Mouse (Mus musculus) liver, embryonic 15.5 days (tissue): ENCODE measurements around the gene Pcsk4. TPM values are rescaled to one million over a fixed set of nuclear protein-coding genes. Genes with fewer than 3 reads are reported as not detected.
"Not testable (repeated sequence)": the region's sequence is repeated elsewhere in the genome, so short reads cannot be mapped to it uniquely, and the experiment has no call there.

Experiments
- ATAC-seq: fragments of 200-750 bp; cut with Nextera tagmentation; 2 replicates; pipeline ENCODE4 v1.8.0; 2017; ENCODE audit warnings: moderate number of reproducible peaks, mild to moderate bottlenecking, moderate library complexity; ENCODE audit not compliant: insufficient read depth
- H3K27ac ChIP-seq: fragments of 300-500 bp; sonication (generic); replicated peaks from 2 replicates; pipeline ENCODE4 v1.5.1; 2015; ENCODE audit warnings: mild to moderate bottlenecking, inconsistent platforms
- H3K27me3 ChIP-seq: fragments of 300-500 bp; sonication (generic); 2 replicates; pipeline ENCODE4 v1.6.1; 2015; ENCODE audit warnings: mild to moderate bottlenecking, inconsistent platforms
- H3K36me3 ChIP-seq: fragments of 300-500 bp; sonication (generic); replicated peaks from 2 replicates; pipeline ENCODE4 v1.6.1; 2015; ENCODE audit warnings: moderate library complexity, mild to moderate bottlenecking, inconsistent platforms
- H3K4me1 ChIP-seq: fragments of 300-500 bp; sonication (generic); replicated peaks from 2 replicates; pipeline ENCODE4 v1.6.1; 2015; ENCODE audit warnings: inconsistent platforms
- H3K4me2 ChIP-seq: fragments of 300-500 bp; sonication (generic); 2 replicates; pipeline ENCODE4 v1.6.1; 2015; ENCODE audit warnings: moderate library complexity, mild to moderate bottlenecking, inconsistent platforms
- H3K4me3 ChIP-seq: fragments of 300-500 bp; sonication (generic); replicated peaks from 2 replicates; pipeline ENCODE4 v1.5.1; 2015; ENCODE audit warnings: mild to moderate bottlenecking, inconsistent platforms
- H3K9ac ChIP-seq: fragments of 300-500 bp; sonication (generic); 2 replicates; pipeline ENCODE4 v1.6.1; 2015; ENCODE audit warnings: moderate library complexity, mild to moderate bottlenecking, inconsistent platforms
- H3K9me3 ChIP-seq: fragments of 300-500 bp; sonication (generic); replicated peaks from 2 replicates; pipeline ENCODE4 v1.6.1; 2016; ENCODE audit warnings: inconsistent platforms
- WGBS: fragments of 180-500 bp; shearing (Covaris S2); methylation state at CpG from one replicate; pipeline ENCODE4 v1.1.7; 2015; ENCODE audit warnings: mixed read lengths; ENCODE audit not compliant: insufficient replicate concordance; 5-methylcytosine and 5-hydroxymethylcytosine counted together
- polyA plus RNA-seq: library from polyadenylated mRNA; unstranded; fragments of >200 nt; fragmentation: Nextera tagmentation; extraction: Ambion mirVana; gene quantifications from 2 replicates; pipeline ENCODE4 v1.2.1, GENCODE M21; 2015

Gene Pcsk4
- polyA plus RNA-seq, 1 experiment from 2014 or later = 3.9 TPM

DNA sequence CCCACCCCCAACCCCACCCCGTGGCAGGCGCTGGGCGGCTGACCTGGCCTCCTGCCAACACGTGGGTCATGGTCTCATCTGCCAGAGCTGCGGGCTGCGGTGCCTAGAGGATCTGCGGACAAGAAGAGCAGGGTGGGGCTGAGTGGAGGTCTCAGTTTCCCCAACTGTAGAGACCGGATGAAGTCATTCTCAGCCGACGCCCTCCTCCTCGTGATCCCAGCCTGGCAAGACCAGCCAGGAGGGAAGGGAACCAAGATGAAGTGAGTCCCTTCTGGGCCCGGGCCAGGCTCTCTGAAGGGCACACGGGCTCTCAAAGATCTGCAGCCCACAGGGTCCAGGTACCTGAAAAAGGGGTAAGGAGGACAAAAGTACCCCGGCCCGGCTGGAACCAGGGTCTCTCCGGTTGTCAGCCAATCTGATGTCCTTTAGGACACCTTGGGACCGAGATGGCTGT, 18.2 kb upstream of the Pcsk4 start:
- peaks cover 74% of the 10 kb centered on the region for H3K4me1 ChIP-seq

GRCm38 (mm10) chr10:80345929-80346328, 16.6 kb upstream of the Pcsk4 start:
- H3K27ac ChIP-seq = peak overlapping the region; percentile 97; the same call in 1 of the 2 replicates
- not testable (repeated sequence) for H3K4me3 ChIP-seq, H3K9ac ChIP-seq, ATAC-seq, H3K36me3 ChIP-seq, H3K9me3 ChIP-seq
- peaks cover 84% of the 10 kb centered on the region for H3K4me1 ChIP-seq
- peaks cover 87% of the 10 kb centered on the region for H3K27me3 ChIP-seq
- WGBS = 75% methylated on average over 6 of the region's 6 CpGs
- 0 out of 2 replicates have a peak overlapping the region, but pooled peaks have one; percentile 83 for H3K4me2 ChIP-seq

More for the DNA sequence above, 18.2 kb upstream of the Pcsk4 start:
- H3K4me3 ChIP-seq = peak overlapping the region; percentile 57
- no peaks in the 10 kb centered on the region for H3K9me3 ChIP-seq
- H3K27ac ChIP-seq = no peak overlapping the region
- H3K4me2 ChIP-seq = peak overlapping the region; percentile 89
- WGBS = 10% methylated on average over 17 of the region's 17 CpGs
- H3K36me3 ChIP-seq = no peaks in the 10 kb centered on the region
- ATAC-seq = no peak
- peak overlapping the region; percentile 54; the same call in 1 of the 2 replicates for H3K9ac ChIP-seq
- peaks cover 87% of the 10 kb centered on the region for H3K27me3 ChIP-seq

- peaks cover 87% of the 10 kb centered on the region for H3K27me3 ChIP-seq
- 4% methylated on average over 16 of the region's 16 CpGs for WGBS
- peak overlapping the region; percentile 54 for H3K4me3 ChIP-seq
- H3K9ac ChIP-seq = peak overlapping the region; percentile 57
- H3K4me2 ChIP-seq = peak overlapping the region; percentile 83
- peak overlapping the region; percentile 97 for H3K27ac ChIP-seq
- H3K36me3 ChIP-seq = no peaks in the 10 kb centered on the region
- ATAC-seq = peak; percentile 22
- H3K4me1 ChIP-seq = peaks cover 84% of the 10 kb centered on the region
- no peaks in the 10 kb centered on the region for H3K9me3 ChIP-seq
These were observed 15.8 kb upstream of the Pcsk4 start for GRCm38 (mm10) chr10:80345122-80345521.

GRCm38 (mm10) chr10:80344131-80344661, 14.9 kb upstream of the Pcsk4 start:
- Histone ChIP-seq H3K4me1 (peaks cover 88% of the 10 kb centered on the region), H3K27ac (peak overlapping the region; percentile 97), H3K4me2 (peak overlapping the region; percentile 83), H3K9me3 (no peaks in the 10 kb centered on the region), H3K27me3 (peaks cover 78% of the 10 kb centered on the region), H3K36me3 (no peaks in the 10 kb centered on the region), H3K9ac (peak overlapping the region; percentile 57), H3K4me3 (peak overlapping the region; percentile 54)
- peak; percentile 81 for ATAC-seq
- 7% methylated on average over 9 of the region's 9 CpGs for WGBS

DNA sequence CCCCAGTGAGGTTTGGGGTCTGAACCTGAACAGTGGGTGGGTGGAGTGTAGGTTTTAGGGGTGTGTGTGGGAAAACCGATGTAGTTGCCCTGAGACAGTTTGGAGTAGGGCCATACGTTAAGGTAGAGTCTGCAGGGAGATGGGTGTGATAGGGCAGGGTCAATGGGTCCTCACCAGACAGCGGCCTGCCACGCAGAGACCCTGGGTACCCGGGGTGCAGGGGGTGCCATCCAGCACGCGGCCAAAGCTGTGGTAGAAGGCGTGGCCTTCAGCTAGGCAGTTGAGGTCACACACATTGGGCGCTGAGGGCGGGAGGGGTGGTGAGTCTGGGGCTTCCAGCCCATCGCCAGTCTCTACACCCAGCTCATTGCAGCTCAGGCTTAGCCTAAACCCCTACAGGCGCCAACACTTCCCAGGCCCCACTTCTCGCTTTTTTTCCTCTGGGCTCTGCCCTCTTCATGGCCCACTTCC, 14.2 kb upstream of the Pcsk4 start:
- Histone ChIP-seq H3K9me3 (no peaks in the 10 kb centered on the region), H3K27ac (peak overlapping the region; percentile 97), H3K4me1 (peaks cover 80% of the 10 kb centered on the region), H3K9ac (peak overlapping the region; percentile 57; the same call in 1 of the 2 replicates), H3K36me3 (no peaks in the 10 kb centered on the region), H3K27me3 (peaks cover 71% of the 10 kb centered on the region), H3K4me3 (peak overlapping the region; percentile 54), H3K4me2 (peak overlapping the region; percentile 83)
- peak; percentile 10; the same call in 1 of the 2 replicates for ATAC-seq
- WGBS = 17% methylated on average over 13 of the region's 13 CpGs

DNA sequence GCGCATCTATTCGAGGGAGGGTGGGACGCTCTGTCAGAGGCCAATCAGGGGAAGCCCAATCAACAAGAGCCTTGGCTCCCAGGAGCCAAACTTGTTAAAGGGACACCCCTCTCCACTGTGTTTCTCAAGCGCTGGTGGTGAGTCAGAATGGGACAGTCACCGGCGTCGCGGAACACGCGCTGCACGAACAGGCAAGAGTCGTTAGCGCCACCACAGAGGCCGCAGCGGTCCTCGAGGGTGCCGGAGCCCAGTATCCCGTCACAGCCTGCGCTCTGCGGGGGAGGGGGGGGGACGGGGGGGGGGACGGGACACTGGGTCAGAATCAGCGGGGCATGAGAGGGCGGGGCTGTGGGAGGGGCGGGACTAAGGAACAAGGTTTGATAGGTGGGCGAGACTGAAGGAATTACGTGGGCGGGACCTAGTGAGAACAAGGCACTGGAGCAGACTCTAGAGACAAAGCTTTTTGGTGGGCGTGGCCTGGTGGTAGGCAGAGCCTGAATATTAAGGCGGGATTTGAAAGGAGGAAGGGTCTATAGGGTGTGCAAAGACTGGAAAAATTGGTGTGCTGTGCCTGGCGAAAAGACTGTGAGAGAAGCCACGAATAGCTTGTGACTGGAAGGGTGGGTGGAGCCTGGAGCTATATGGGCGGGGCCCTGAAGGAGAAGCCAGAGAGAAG, 13.6 kb upstream of the Pcsk4 start:
- peaks cover 74% of the 10 kb centered on the region for H3K4me1 ChIP-seq
- H3K4me2 ChIP-seq = peak overlapping the region; percentile 83
- ATAC-seq = peak; percentile 20
- peak overlapping the region; percentile 57; the same call in 1 of the 2 replicates for H3K9ac ChIP-seq
- whole genome bisulfite sequencing = under 1% methylated on average over 33 of the region's 33 CpGs
- peaks cover 65% of the 10 kb centered on the region for H3K27me3 ChIP-seq
- peak overlapping the region; percentile 54 for H3K4me3 ChIP-seq
- H3K27ac ChIP-seq = peak overlapping the region; percentile 97
- no peaks in the 10 kb centered on the region for H3K36me3 ChIP-seq
- H3K9me3 ChIP-seq = no peaks in the 10 kb centered on the region

DNA sequence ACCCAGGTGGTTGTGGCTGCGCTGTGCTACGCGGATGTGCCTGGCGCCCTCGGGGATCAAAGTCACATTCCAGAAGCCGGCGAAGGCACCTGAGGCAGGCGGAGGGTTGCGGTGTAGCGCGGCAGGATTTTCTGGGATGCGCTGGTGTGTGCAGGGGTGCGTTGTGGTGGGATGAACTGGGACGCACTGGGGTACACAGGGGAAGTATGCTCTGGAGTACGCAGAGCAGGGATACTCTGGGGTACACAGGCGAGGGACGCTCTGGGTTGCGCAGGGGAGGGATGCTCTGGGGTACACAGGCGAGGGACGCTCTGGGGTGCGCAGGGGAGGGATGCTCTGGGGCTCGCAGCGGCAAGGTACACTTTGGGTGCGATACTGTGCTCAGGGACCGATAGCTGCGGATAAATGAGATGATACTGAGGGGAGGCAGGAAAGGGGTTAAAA, 13.0 kb upstream of the Pcsk4 start:
- peaks cover 69% of the 10 kb centered on the region for H3K4me1 ChIP-seq
- H3K36me3 ChIP-seq = no peaks in the 10 kb centered on the region
- H3K4me3 ChIP-seq = peak overlapping the region; percentile 54
- no peak overlapping the region for H3K27ac ChIP-seq
- no peak overlapping the region for H3K9ac ChIP-seq
- H3K4me2 ChIP-seq = peak overlapping the region; percentile 83
- no peak for ATAC-seq
- H3K27me3 ChIP-seq = peaks cover 60% of the 10 kb centered on the region
- no peaks in the 10 kb centered on the region for H3K9me3 ChIP-seq
- WGBS = 5% methylated on average over 26 of the region's 26 CpGs

DNA sequence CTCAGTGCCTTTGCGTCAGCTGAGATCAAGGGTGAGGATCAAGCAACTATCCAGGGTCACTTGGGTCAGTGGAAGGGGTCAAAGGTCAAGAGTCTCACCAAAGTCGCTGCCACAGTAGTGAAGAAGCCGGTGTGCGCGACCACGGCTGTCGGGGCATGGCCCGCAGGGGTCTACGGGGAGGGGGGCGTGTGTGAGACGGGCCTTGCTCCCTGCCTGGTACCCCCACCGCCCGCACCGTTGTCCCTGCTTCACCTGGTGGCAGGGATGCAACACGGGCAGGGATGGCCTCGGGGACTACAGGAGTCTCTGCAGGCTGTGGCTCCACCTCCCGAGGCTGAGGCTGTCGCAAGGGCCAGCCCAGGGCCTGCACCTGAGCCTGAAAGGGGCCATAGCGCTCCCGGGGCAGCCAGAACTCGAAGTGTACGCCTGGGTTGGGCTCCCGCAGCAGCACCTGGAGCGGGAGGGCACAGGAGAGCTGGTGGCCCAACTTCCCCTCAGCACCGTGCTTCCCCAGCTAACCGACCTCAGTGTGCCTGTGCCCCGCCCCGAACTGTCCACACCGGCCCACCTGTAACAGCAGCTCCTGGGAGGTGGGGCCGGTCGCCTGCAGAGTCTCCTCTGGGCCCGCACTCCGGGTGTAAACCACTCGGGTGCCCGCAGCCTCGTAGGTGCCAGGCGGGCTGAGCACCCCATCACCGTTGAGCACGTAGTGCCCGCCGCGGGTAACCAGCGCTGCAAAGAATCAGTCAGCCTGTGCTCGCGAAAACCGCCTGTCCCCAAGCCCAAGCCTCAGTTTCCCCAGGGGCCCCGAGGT, 12.4 kb upstream of the Pcsk4 start:
- peaks cover 56% of the 10 kb centered on the region for H3K27me3 ChIP-seq
- H3K4me1 ChIP-seq = peaks cover 69% of the 10 kb centered on the region
- H3K4me3 ChIP-seq = peak overlapping the region; percentile 54
- H3K9ac ChIP-seq = no peak overlapping the region
- no peak for ATAC-seq
- H3K4me2 ChIP-seq = peak overlapping the region; percentile 83
- no peaks in the 10 kb centered on the region for H3K9me3 ChIP-seq
- no peak overlapping the region for H3K27ac ChIP-seq
- peaks cover 3% of the 10 kb centered on the region; the same call in 1 of the 2 replicates for H3K36me3 ChIP-seq
- whole genome bisulfite sequencing = 5% methylated on average over 47 of the region's 47 CpGs

- no peak for ATAC-seq
- no peak overlapping the region for H3K9ac ChIP-seq
- H3K27me3 ChIP-seq = peaks cover 53% of the 10 kb centered on the region
- no peaks in the 10 kb centered on the region for H3K9me3 ChIP-seq
- no peak overlapping the region for H3K4me3 ChIP-seq
- H3K27ac ChIP-seq = no peak overlapping the region
- 26% methylated on average over 21 of the region's 21 CpGs for WGBS
- H3K4me1 ChIP-seq = peaks cover 74% of the 10 kb centered on the region
- H3K36me3 ChIP-seq = peaks cover 8% of the 10 kb centered on the region
- no peak overlapping the region for H3K4me2 ChIP-seq
These were observed 11.7 kb upstream of the Pcsk4 start for GRCm38 (mm10) chr10:80341026-80341425.

- H3K4me3 ChIP-seq = peak overlapping the region; percentile 27
- peak overlapping the region; percentile 65 for H3K4me2 ChIP-seq
- H3K4me1 ChIP-seq = peaks cover 66% of the 10 kb centered on the region
- ATAC-seq = 0 out of 2 replicates have a peak, but pooled peaks have one; percentile 6
- 15% methylated on average over 19 of the region's 19 CpGs for WGBS
- peaks cover 44% of the 10 kb centered on the region for H3K27me3 ChIP-seq
- H3K9ac ChIP-seq = 0 out of 2 replicates have a peak overlapping the region, but pooled peaks have one; percentile 7
- H3K27ac ChIP-seq = no peak overlapping the region
- H3K9me3 ChIP-seq = no peaks in the 10 kb centered on the region
- peaks cover 17% of the 10 kb centered on the region for H3K36me3 ChIP-seq
These were observed 10.8 kb upstream of the Pcsk4 start for GRCm38 (mm10) chr10:80339941-80340750.
